Mouse (Mus musculus) G1E (cell line): Measurements from ENCODE around the gene Sell. TPM values are rescaled to one million over a fixed set of nuclear protein-coding genes. Genes with fewer than 3 reads are reported as not detected.
A peak's percentile ranks its signal among the peaks of the same experiment; 100 is the strongest.

Experiments
- ATAC-seq: 2 replicates; pipeline ENCODE4 v1.8.0; 2016; ENCODE audit warnings: mild to moderate bottlenecking; ENCODE audit not compliant: insufficient number of reproducible peaks, poor library complexity, low FRiP score, severe bottlenecking; ENCODE audit errors: extremely low read depth
- DNase-seq: peaks from one replicate; pipeline ENCODE4 v3.0.0; 2012; ENCODE audit warnings: low spot score
- H3K27me3 ChIP-seq: 2 replicates; pipeline ENCODE4 v1.6.1; 2012; ENCODE audit warnings: mild to moderate bottlenecking, low read length, inconsistent platforms; ENCODE audit not compliant: insufficient read depth
- H3K36me3 ChIP-seq: replicated peaks from 2 replicates; pipeline ENCODE3; 2012; ENCODE audit warnings: mild to moderate bottlenecking, inconsistent platforms
- H3K4me1 ChIP-seq: 2 replicates; pipeline ENCODE4 v1.6.1; 2012; ENCODE audit warnings: low read depth, low read length, inconsistent platforms, mixed read lengths; ENCODE audit not compliant: insufficient read depth
- H3K4me3 ChIP-seq: 2 replicates; pipeline ENCODE4 v1.5.1; 2012; ENCODE audit warnings: low read depth, mild to moderate bottlenecking, inconsistent platforms, low read length, moderate library complexity, mixed read lengths
- H3K9me3 ChIP-seq: replicated peaks from 2 replicates; pipeline ENCODE4 v1.6.1; 2012; ENCODE audit warnings: inconsistent platforms
- CTCF ChIP-seq: IDR thresholded peaks from 2 replicates; pipeline ENCODE4 v1.5.1; 2012; ENCODE audit warnings: low read depth, low read length, inconsistent platforms, mixed read lengths
- GATA1 ChIP-seq: IDR thresholded peaks from 2 replicates; pipeline ENCODE4 v1.6.1; 2012; ENCODE audit warnings: borderline replicate concordance, low read length, inconsistent platforms, mixed read lengths
- GATA2 ChIP-seq: IDR thresholded peaks from 2 replicates; pipeline ENCODE4 v1.6.1; 2012; ENCODE audit warnings: low read depth, low read length, inconsistent platforms, borderline replicate concordance
- POLR2AphosphoS5 ChIP-seq: IDR thresholded peaks from 2 replicates; pipeline ENCODE4 v1.6.1; 2012; ENCODE audit warnings: low read depth, low read length, inconsistent platforms; ENCODE audit not compliant: insufficient replicate concordance
- TAL1 ChIP-seq: conservative IDR thresholded peaks from 2 replicates; pipeline ENCODE4 v1.6.1; 2012; ENCODE audit warnings: low read depth, low read length, inconsistent platforms, mixed read lengths
- polyA plus RNA-seq: library from polyadenylated mRNA; stranded (reverse); fragments of >175 nt; gene quantifications from 2 replicates; pipeline ENCODE4 v1.2.3, GENCODE M21; 2012
- total RNA-seq, 2 experiments: library from RNA; stranded (forward) in 1 of 2; stranded (reverse) in 1 of 2; fragments of 200-1000 nt in 1 of 2; fragments of >200 nt in 1 of 2; fragmentation: Nextera tagmentation in 1 of 2; gene quantifications; 2 replicates each; pipeline ENCODE4 v1.2.3; 2014 to 2017

Gene Sell
- total and polyA plus RNA-seq, 3 experiments, result 0.38 TPM; not detected in 2

DNA sequence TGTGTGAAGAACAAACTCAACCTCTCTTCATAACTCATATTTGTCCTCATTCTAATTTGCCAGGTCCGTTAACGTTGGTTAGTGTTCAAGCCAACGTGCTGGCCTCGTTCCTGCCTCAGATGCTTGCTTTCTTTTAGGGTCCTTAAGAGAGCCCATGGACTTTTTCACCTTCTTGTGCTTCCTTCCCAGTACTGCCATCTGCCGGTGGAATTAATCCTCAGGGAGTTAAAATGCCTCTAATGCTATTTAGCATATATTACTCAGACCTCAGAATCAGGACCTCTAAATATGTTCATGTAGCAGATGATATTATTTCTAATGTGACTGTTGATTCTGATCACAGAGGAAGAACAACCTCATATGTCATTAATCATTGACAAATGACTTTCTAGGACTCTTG lies 34.4 kb upstream of the Sell start:
- H3K36me3 ChIP-seq, result no peaks in the 10 kb centered on the region
- TF ChIP-seq GATA2, result no peak
- TF ChIP-seq GATA1, result no peak
- TF ChIP-seq TAL1, result no peak
- peak; percentile 44; the same call in 1 of the 2 replicates for TF ChIP-seq CTCF
- no peak for TF ChIP-seq POLR2AphosphoS5
- DNase-seq (no peak), ATAC-seq (no peak)
- H3K9me3 ChIP-seq, result no peaks in the 10 kb centered on the region
- no peaks in the 10 kb centered on the region; the same call in 1 of the 2 replicates for H3K27me3 ChIP-seq
- H3K4me1 ChIP-seq, result no peaks in the 10 kb centered on the region
- no peak overlapping the region for H3K4me3 ChIP-seq

GRCm38 (mm10) chr1:164040385-164041135 lies 21.2 kb upstream of the Sell start:
- no peak overlapping the region for H3K4me3 ChIP-seq
- peaks cover 4% of the 10 kb centered on the region; the same call in 1 of the 2 replicates for H3K27me3 ChIP-seq

GRCm38 (mm10) chr1:164043549-164043948 lies 18.2 kb upstream of the Sell start:
- ATAC-seq (no peak), DNase-seq (no peak)
- Histone ChIP-seq H3K9me3 (no peaks in the 10 kb centered on the region), H3K27me3 (peaks cover 4% of the 10 kb centered on the region; the same call in 1 of the 2 replicates), H3K4me1 (no peaks in the 10 kb centered on the region), H3K4me3 (no peak overlapping the region), H3K36me3 (no peaks in the 10 kb centered on the region)
- TF ChIP-seq TAL1 (no peak), CTCF (no peak), GATA1 (no peak), GATA2 (no peak), POLR2AphosphoS5 (no peak)

More at GRCm38 (mm10) chr1:164040385-164041135, 21.2 kb upstream of the Sell start:
- TF ChIP-seq GATA1, result no peak
- TF ChIP-seq TAL1, result no peak
- no peak for TF ChIP-seq CTCF
- TF ChIP-seq POLR2AphosphoS5, result no peak
- no peak for TF ChIP-seq GATA2
- ATAC-seq (no peak), DNase-seq (no peak)
- Histone ChIP-seq H3K4me1 (no peaks in the 10 kb centered on the region), H3K36me3 (no peaks in the 10 kb centered on the region), H3K9me3 (no peaks in the 10 kb centered on the region)

- Histone ChIP-seq H3K4me1 (no peaks in the 10 kb centered on the region), H3K27me3 (no peaks in the 10 kb centered on the region), H3K4me3 (no peak within 1 kb of the TSS), H3K9me3 (no peaks in the 10 kb centered on the region), H3K36me3 (no peaks in the 10 kb centered on the region)
- DNase-seq, result no peak
- ATAC-seq, result no peak
- TF ChIP-seq POLR2AphosphoS5, result no peak
- no peak for TF ChIP-seq CTCF
Measured at GRCm38 (mm10) chr1:164047934-164048333, 13.8 kb upstream of the Sell start, which contains the start of gene Sele. Sele (plus strand) TSS chr1:164048234.

GRCm38 (mm10) chr1:164053561-164053960 lies 8.2 kb upstream of the Sell start:
- H3K4me1 ChIP-seq, result no peaks in the 10 kb centered on the region

DNA sequence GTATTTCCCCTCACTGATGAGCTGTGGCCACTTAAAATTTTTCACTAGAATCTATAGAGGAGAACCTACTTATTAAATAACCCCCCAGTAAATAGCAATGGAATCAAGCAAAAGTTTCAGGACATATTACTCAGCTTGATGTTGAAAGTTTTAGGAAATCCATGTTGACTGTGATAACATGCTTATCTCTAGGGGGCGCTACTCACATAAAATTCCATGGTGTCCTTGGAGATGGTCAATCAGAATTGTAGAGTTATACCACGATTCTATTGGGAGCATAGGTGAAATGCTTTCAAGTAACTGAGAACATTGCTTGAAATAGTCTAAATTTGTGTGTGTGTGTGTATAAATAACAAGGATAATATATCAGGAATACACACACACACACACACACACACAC lies 7.0 kb upstream of the Sell start:
- H3K4me1 ChIP-seq, result no peaks in the 10 kb centered on the region
- no peak overlapping the region for H3K4me3 ChIP-seq
- DNase-seq (no peak), ATAC-seq (no peak)
- no peaks in the 10 kb centered on the region for H3K9me3 ChIP-seq
- no peaks in the 10 kb centered on the region; the same call in 1 of the 2 replicates for H3K27me3 ChIP-seq
- no peaks in the 10 kb centered on the region for H3K36me3 ChIP-seq
- TF ChIP-seq CTCF (no peak), GATA2 (no peak), GATA1 (no peak), POLR2AphosphoS5 (no peak), TAL1 (no peak)

More at GRCm38 (mm10) chr1:164053561-164053960, 8.2 kb upstream of the Sell start:
- H3K4me3 ChIP-seq, result no peak overlapping the region
- TF ChIP-seq GATA1 (no peak), POLR2AphosphoS5 (no peak)
- no peaks in the 10 kb centered on the region for H3K9me3 ChIP-seq
- no peak for ATAC-seq
- no peaks in the 10 kb centered on the region for H3K27me3 ChIP-seq
- no peaks in the 10 kb centered on the region for H3K36me3 ChIP-seq
- no peak for DNase-seq
